Mouse (Mus musculus) CH12.LX (cell line): ENCODE measurements around the gene Cxcr2. TPM values are rescaled to one million over a fixed set of nuclear protein-coding genes. Genes with fewer than 3 reads are reported as not detected.

Experiments
- DNase-seq: peaks from one replicate; pipeline ENCODE4 v3.0.0-alpha.2; 2013; ENCODE audit errors: extremely low read depth
- H3K27ac ChIP-seq: 2 replicates; pipeline ENCODE4 v1.5.1; 2012; ENCODE audit warnings: low read depth, mild to moderate bottlenecking, control low read depth, moderate library complexity; ENCODE audit not compliant: insufficient read depth
- H3K27me3 ChIP-seq: replicated peaks from 2 replicates; pipeline ENCODE3; 2012; ENCODE audit warnings: inconsistent platforms
- H3K36me3 ChIP-seq, 2 experiments: replicated peaks in 1 of 2; 2 replicates each; pipeline versions ENCODE3 to v1.6.1; 2012; ENCODE audit warnings: inconsistent platforms in 1 of 2, low read length in 1 of 2, mild to moderate bottlenecking in 1 of 2, mixed read lengths in 1 of 2, moderate library complexity in 1 of 2; ENCODE audit not compliant: control insufficient read depth in 1 of 2, insufficient read depth in 1 of 2
- H3K4me1 ChIP-seq, 2 experiments: 2 replicates each; pipeline ENCODE4 v1.6.1; 2012; ENCODE audit warnings: inconsistent platforms in 1 of 2, moderate library complexity in 1 of 2; ENCODE audit not compliant: insufficient read depth in 2 of 2, control insufficient read depth in 1 of 2
- H3K4me2 ChIP-seq: 2 replicates; pipeline ENCODE4 v1.6.1; 2012; ENCODE audit warnings: low read depth, mild to moderate bottlenecking, control low read depth; ENCODE audit not compliant: poor library complexity, insufficient read depth, severe bottlenecking
- H3K4me3 ChIP-seq, 3 experiments: fragments of 150-350 bp in 1 of 3; sonication (generic) in 1 of 3; replicated peaks in 1 of 3; 2 replicates each; pipeline versions ENCODE3 to v1.5.1; 2011 to 2012; ENCODE audit warnings: low read depth in 2 of 3, low read length in 2 of 3, mild to moderate bottlenecking in 2 of 3, moderate library complexity in 2 of 3, control low read depth in 1 of 3, improper control_type of control experiment in 1 of 3, inconsistent platforms in 1 of 3, mixed read lengths in 1 of 3; ENCODE audit not compliant: poor library complexity in 1 of 3
- H3K79me2 ChIP-seq: replicated peaks from 2 replicates; pipeline ENCODE4 v1.6.1; 2012; ENCODE audit warnings: mild to moderate bottlenecking, moderate library complexity; ENCODE audit not compliant: control insufficient read depth, poor library complexity, insufficient read depth, severe bottlenecking; ENCODE audit errors: extremely low read depth
- H3K9ac ChIP-seq: 2 replicates; pipeline ENCODE4 v1.6.1; 2012; ENCODE audit warnings: low read depth, mild to moderate bottlenecking, control low read depth, moderate library complexity; ENCODE audit not compliant: insufficient read depth
- H3K9me3 ChIP-seq: replicated peaks from 2 replicates; pipeline ENCODE3; 2012; ENCODE audit warnings: low read length, inconsistent platforms, mixed read lengths
- BHLHE40 ChIP-seq: IDR thresholded peaks from 2 replicates; pipeline ENCODE4 v1.6.1; 2011; ENCODE audit warnings: mild to moderate bottlenecking, low read depth, low read length, improper control_type of control experiment
- CHD2 ChIP-seq: IDR thresholded peaks from 2 replicates; pipeline ENCODE4 v1.6.1; 2011; ENCODE audit warnings: low read length, improper control_type of control experiment
- CTCF ChIP-seq, 2 experiments: IDR thresholded peaks in 1 of 2; conservative IDR thresholded peaks in 1 of 2; 2 replicates each; pipeline ENCODE4 v1.5.1; 2011 to 2012; ENCODE audit warnings: low read depth in 2 of 2, low read length in 2 of 2, improper control_type of control experiment in 1 of 2, inconsistent platforms in 1 of 2, mild to moderate bottlenecking in 1 of 2, moderate library complexity in 1 of 2
- ELF1 ChIP-seq: IDR thresholded peaks from 2 replicates; pipeline ENCODE4 v1.6.1; 2014; ENCODE audit warnings: low read depth, mild to moderate bottlenecking, inconsistent platforms, low read length, improper control_type of control experiment
- EP300 ChIP-seq: IDR thresholded peaks from 2 replicates; pipeline ENCODE4 v1.6.1; 2011; ENCODE audit warnings: low read length, improper control_type of control experiment
- HCFC1 ChIP-seq: IDR thresholded peaks from 2 replicates; pipeline ENCODE4 v1.6.1; 2012; ENCODE audit warnings: low read depth, mild to moderate bottlenecking, inconsistent platforms, low read length, improper control_type of control experiment
- IRF4 ChIP-seq: IDR thresholded peaks from 2 replicates; pipeline ENCODE4 v1.6.1; 2014; ENCODE audit warnings: low read depth, mild to moderate bottlenecking, inconsistent platforms, low read length, improper control_type of control experiment
- JUN ChIP-seq: IDR thresholded peaks from 2 replicates; pipeline ENCODE4 v1.6.1; 2011; ENCODE audit warnings: low read depth, mild to moderate bottlenecking, low read length, improper control_type of control experiment, moderate library complexity; ENCODE audit not compliant: insufficient read depth
- JUND ChIP-seq: conservative IDR thresholded peaks from 2 replicates; pipeline ENCODE4 v1.6.1; 2011; ENCODE audit warnings: low read depth, low read length, improper control_type of control experiment
- MAFK ChIP-seq: IDR thresholded peaks from 2 replicates; pipeline ENCODE4 v1.6.1; 2011; ENCODE audit warnings: low read length, improper control_type of control experiment; ENCODE audit not compliant: insufficient replicate concordance
- MAZ ChIP-seq: IDR thresholded peaks from 2 replicates; pipeline ENCODE4 v1.6.1; 2012; ENCODE audit warnings: low read depth, mild to moderate bottlenecking, inconsistent platforms, low read length, improper control_type of control experiment, moderate library complexity
- MEF2A ChIP-seq: IDR thresholded peaks from 2 replicates; pipeline ENCODE4 v1.6.1; 2014; ENCODE audit warnings: low read depth, mild to moderate bottlenecking, inconsistent platforms, low read length, improper control_type of control experiment, borderline replicate concordance
- NELFE ChIP-seq: IDR thresholded peaks from 2 replicates; pipeline ENCODE4 v1.6.1; 2011; ENCODE audit warnings: low read depth, low read length, improper control_type of control experiment
- NRF1 ChIP-seq: IDR thresholded peaks from 2 replicates; pipeline ENCODE4 v1.6.1; 2014; ENCODE audit warnings: low read depth, mild to moderate bottlenecking, inconsistent platforms, low read length, improper control_type of control experiment, moderate library complexity
- RAD21 ChIP-seq: IDR thresholded peaks from 2 replicates; pipeline ENCODE4 v1.6.1; 2011; ENCODE audit warnings: low read depth, mild to moderate bottlenecking, low read length, improper control_type of control experiment, moderate library complexity
- RCOR1 ChIP-seq: conservative IDR thresholded peaks from 2 replicates; pipeline ENCODE4 v1.6.1; 2012; ENCODE audit warnings: low read depth, mild to moderate bottlenecking, inconsistent platforms, low read length, improper control_type of control experiment
- SIN3A ChIP-seq: IDR thresholded peaks from 2 replicates; pipeline ENCODE4 v1.6.1; 2012; ENCODE audit warnings: low read length, improper control_type of control experiment, inconsistent platforms
- SMC3 ChIP-seq: IDR thresholded peaks from 2 replicates; pipeline ENCODE4 v1.6.1; 2011; ENCODE audit warnings: low read depth, low read length, improper control_type of control experiment
- TBP ChIP-seq: conservative IDR thresholded peaks from 2 replicates; pipeline ENCODE4 v1.6.1; 2011; ENCODE audit warnings: low read depth, low read length, improper control_type of control experiment
- UBTF ChIP-seq: IDR thresholded peaks from 2 replicates; pipeline ENCODE4 v1.6.1; 2012; ENCODE audit warnings: low read depth, mild to moderate bottlenecking, inconsistent platforms, low read length, improper control_type of control experiment, moderate library complexity
- USF1 ChIP-seq: IDR thresholded peaks from 2 replicates; pipeline ENCODE4 v1.6.1; 2014; ENCODE audit warnings: low read depth, mild to moderate bottlenecking, inconsistent platforms, low read length, improper control_type of control experiment
- USF2 ChIP-seq: conservative IDR thresholded peaks from 2 replicates; pipeline ENCODE4 v1.6.1; 2011; ENCODE audit warnings: low read depth, low read length, improper control_type of control experiment
- ZC3H11A ChIP-seq: IDR thresholded peaks from 2 replicates; pipeline ENCODE4 v1.6.1; 2012; ENCODE audit warnings: low read depth, mild to moderate bottlenecking, inconsistent platforms, low read length, improper control_type of control experiment
- ZKSCAN1 ChIP-seq: IDR thresholded peaks from 2 replicates; pipeline ENCODE4 v1.6.1; 2012; ENCODE audit warnings: low read depth, inconsistent platforms, low read length, improper control_type of control experiment, borderline replicate concordance
- ZMIZ1 ChIP-seq: IDR thresholded peaks from 2 replicates; pipeline ENCODE4 v1.6.1; 2012; ENCODE audit warnings: low read depth, mild to moderate bottlenecking, inconsistent platforms, low read length, improper control_type of control experiment
- ZNF384 ChIP-seq: IDR thresholded peaks from 2 replicates; pipeline ENCODE4 v1.6.1; 2012; ENCODE audit warnings: low read depth, low read length, improper control_type of control experiment, inconsistent platforms
- dilution Hi-C: fragments of 300-500 bp; cut with MboI; formaldehyde crosslinking; loops from 2 replicates; pipeline ENCODE4 v1.14.3; 2020; ENCODE audit warnings: low sequenced_read_pairs; ENCODE audit not compliant: extremely low pct_unique_long_range_greater_than_20kb, extremely low pct_ligation_motif_present
- in situ Hi-C: fragments of 300-500 bp; cut with MboI; formaldehyde crosslinking; loops from 3 replicates; pipeline ENCODE4 v1.14.3; 2019; ENCODE audit warnings: low sequenced_read_pairs, low pct_ligation_motif_present, low pct_unique_long_range_greater_than_20kb, mixed read lengths
- polyA plus RNA-seq: library from polyadenylated mRNA; unstranded; fragments of >175 nt; gene quantifications from 2 replicates; pipeline ENCODE4 v1.2.1, GENCODE M21; 2012; ENCODE audit warnings: low read depth; ENCODE audit not compliant: insufficient read length
- total RNA-seq, 2 experiments: library from RNA; depleted of rRNA; stranded (reverse); fragments of 300-350 nt in 1 of 2; fragments of >200 nt in 1 of 2; gene quantifications; 2 replicates each; pipeline ENCODE4 v1.2.3; 2012 to 2014

Cxcr2 gene
- total and polyA plus RNA-seq, 3 experiments = 0.10 to 0.17 TPM; not detected in 1

GRCm38 (mm10) chr1:74206642-74207041 is 52.9 kb downstream of the Cxcr2 start:
- no peak overlapping the region for H3K4me2 ChIP-seq
- no peak overlapping the region for H3K27ac ChIP-seq
- in situ Hi-C loops (no loop called here), dilution Hi-C loops (no loop called here)
- TF ChIP-seq CTCF (conservative IDR thresholded peaks at IDR 0.05 in 1 of 2, IDR thresholded peaks at IDR 0.05 in 1 of 2; ENCODE audit: low read depth in 2 of 2, low read length in 2 of 2) = no peak
- TF ChIP-seq JUN = no peak
- no peak for TF ChIP-seq UBTF
- TF ChIP-seq MEF2A = no peak
- TF ChIP-seq MAFK = no peak
- TF ChIP-seq ZKSCAN1 = no peak
- TF ChIP-seq HCFC1 = no peak
- TF ChIP-seq NRF1 = no peak
- no peak for TF ChIP-seq SMC3
- TF ChIP-seq JUND = no peak
- TF ChIP-seq ZNF384 = no peak
- no peak for TF ChIP-seq CHD2
- TF ChIP-seq IRF4 = no peak
- TF ChIP-seq USF1 = no peak
- no peak for TF ChIP-seq RAD21
- TF ChIP-seq NELFE = no peak
- no peak for TF ChIP-seq TBP
- TF ChIP-seq EP300 = no peak
- no peak for TF ChIP-seq MAZ
- no peaks in the 10 kb centered on the region for H3K36me3 ChIP-seq
- DNase-seq = no peak
- peaks cover 0 to 11% of the 10 kb centered on the region in 2 experiments; a peak in 2 of 4 replicates for H3K4me1 ChIP-seq
- no peak overlapping the region for H3K4me3 ChIP-seq
- H3K79me2 ChIP-seq = no peaks in the 10 kb centered on the region
- H3K27me3 ChIP-seq = no peaks in the 10 kb centered on the region
- H3K9me3 ChIP-seq = no peaks in the 10 kb centered on the region
- no peak overlapping the region for H3K9ac ChIP-seq

- no peaks in the 10 kb centered on the region for H3K27me3 ChIP-seq
- H3K79me2 ChIP-seq = no peaks in the 10 kb centered on the region
- H3K36me3 ChIP-seq = no peaks in the 10 kb centered on the region
- TF ChIP-seq RCOR1 (no peak), JUND (no peak), USF1 (no peak), ZMIZ1 (no peak), ZC3H11A (no peak), UBTF (no peak), SIN3A (no peak), MAFK (no peak), CTCF (conservative IDR thresholded peaks at IDR 0.05 in 1 of 2, IDR thresholded peaks at IDR 0.05 in 1 of 2; ENCODE audit: low read depth in 2 of 2, low read length in 2 of 2) (no peak), ELF1 (no peak), USF2 (no peak), HCFC1 (no peak), ZNF384 (no peak), BHLHE40 (no peak), NRF1 (no peak)
- H3K9ac ChIP-seq = no peak overlapping the region
- no peak overlapping the region for H3K4me3 ChIP-seq
- DNase-seq = no peak
- dilution Hi-C loops = no loop called here
- no peaks in the 10 kb centered on the region for H3K9me3 ChIP-seq
- no peak overlapping the region for H3K27ac ChIP-seq
- H3K4me2 ChIP-seq = no peak overlapping the region
- H3K4me1 ChIP-seq = peaks cover 0 to 7% of the 10 kb centered on the region in 2 experiments; a peak in 2 of 4 replicates
- in situ Hi-C loops = no loop called here
These were observed 54.1 kb downstream of the Cxcr2 start for GRCm38 (mm10) chr1:74207906-74208305.
